Mouse (Mus musculus) testis, adult 2 months (tissue): ENCODE results near the gene Spata16.

Experiments used
- CTCF ChIP-seq: fragments of 200-500 bp; IDR thresholded peaks from 2 replicates; pipeline ENCODE4 v1.5.1; 2012; ENCODE audit warnings: low read depth, mild to moderate bottlenecking, inconsistent platforms, low read length, moderate library complexity; ENCODE audit not compliant: control insufficient read depth, insufficient read depth, insufficient replicate concordance
- POLR2A ChIP-seq: fragments of 200-500 bp; IDR thresholded peaks from 2 replicates; pipeline ENCODE4 v1.6.1; 2012; ENCODE audit warnings: low read depth, mild to moderate bottlenecking, inconsistent platforms, low read length, moderate library complexity; ENCODE audit not compliant: control insufficient read depth

DNA sequence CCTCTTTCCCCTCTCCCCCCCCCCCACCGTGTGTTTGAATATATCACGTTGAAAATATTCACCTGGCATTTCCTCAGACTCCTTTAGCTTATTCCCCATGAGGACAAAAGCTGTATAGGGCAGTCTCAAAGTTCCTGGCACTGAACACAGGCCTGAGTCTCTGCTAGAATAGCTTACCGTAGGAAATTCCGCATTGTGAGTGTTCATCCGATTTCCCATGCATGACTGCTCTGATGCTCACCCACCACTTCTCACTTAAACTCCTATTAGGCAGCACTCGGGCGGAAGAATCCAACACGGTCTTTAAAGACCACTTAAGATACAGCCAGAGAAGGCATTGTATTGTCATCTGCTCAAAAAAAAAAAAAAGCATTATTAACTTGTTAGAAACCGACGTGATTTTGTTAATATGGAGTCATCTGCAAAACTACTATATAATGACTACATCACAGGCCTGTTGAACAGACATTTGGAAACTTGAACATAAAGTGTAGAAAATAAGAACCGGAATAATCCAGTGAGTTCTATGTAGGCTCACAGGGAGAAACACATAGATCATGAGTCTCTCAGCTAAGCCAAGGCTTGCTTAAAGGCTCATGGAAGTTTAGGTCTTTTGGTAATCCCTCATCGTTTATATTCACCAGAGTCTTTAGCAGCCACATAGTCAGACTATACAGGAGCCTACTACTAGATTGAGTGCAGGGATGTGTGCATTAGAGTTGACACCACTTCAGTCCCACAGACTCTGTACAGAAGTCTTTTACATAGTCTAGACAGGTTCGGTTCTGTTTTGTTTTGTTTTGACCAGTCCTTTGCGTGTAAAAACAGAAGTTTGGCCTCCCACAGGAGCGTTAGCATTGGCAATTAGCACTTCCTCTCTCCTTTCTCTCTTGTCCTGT, 4.2 kb downstream of the Spata16 start:
- TF ChIP-seq POLR2A (no peak), CTCF (no peak)
